Mouse (Mus musculus) retina, embryonic 14.5 days (tissue): ENCODE measurements around the gene Gm49358.

ENCODE experiments used
- DNase-seq: peaks from one replicate; pipeline ENCODE4 v3.0.0-alpha.2; 2015; ENCODE audit warnings: low spot score

Gene Gm49358

DNA sequence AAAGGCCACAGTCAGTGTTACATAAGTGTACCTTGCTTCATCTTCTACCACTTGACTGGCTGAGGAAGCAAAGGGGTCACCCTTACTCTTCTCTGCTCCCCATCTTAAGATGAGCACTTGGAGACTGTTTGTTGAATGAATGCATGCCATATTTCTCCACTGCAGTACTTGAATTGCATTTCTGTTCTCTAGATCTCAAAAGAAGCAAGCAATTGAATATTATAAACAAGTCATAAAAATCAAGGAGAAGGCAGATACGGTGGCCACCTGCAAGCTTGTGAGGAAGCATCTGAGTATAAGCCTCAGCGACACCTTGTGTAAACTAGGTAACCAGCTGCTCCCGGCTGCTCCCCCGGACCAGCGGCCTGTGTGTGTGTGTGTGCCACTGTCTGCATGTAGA lies at the start of gene Gm49358:
Gm49358 (plus strand) TSS at position 301 of the 400 bp plus-strand sequence.
- no peak for DNase-seq

- peak; percentile 65 for DNase-seq
Observed at GRCm38 (mm10) chr10:86727548-86727980, 36.2 kb upstream of the Gm49358 start.

DNA sequence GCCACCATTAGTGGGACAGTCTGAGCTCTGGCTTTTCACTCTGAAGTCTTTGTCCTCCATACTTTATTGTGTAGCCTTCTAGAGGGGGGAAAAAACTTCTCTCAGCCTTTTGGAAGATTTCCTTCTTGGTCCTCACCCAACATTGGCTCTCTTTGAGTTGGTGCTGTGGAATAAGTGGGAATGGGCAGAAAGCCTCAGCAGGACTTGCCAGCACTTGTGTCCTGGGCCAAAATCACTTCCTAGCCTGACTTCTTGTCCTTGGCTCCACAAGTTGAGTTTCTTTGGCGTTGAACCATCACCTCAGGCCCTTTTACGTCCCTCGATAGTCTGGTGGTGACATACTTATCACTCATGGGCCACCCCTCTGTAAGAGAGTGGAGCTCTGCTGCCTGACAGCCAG lies 35.6 kb upstream of the Gm49358 start:
- no peak for DNase-seq

DNA sequence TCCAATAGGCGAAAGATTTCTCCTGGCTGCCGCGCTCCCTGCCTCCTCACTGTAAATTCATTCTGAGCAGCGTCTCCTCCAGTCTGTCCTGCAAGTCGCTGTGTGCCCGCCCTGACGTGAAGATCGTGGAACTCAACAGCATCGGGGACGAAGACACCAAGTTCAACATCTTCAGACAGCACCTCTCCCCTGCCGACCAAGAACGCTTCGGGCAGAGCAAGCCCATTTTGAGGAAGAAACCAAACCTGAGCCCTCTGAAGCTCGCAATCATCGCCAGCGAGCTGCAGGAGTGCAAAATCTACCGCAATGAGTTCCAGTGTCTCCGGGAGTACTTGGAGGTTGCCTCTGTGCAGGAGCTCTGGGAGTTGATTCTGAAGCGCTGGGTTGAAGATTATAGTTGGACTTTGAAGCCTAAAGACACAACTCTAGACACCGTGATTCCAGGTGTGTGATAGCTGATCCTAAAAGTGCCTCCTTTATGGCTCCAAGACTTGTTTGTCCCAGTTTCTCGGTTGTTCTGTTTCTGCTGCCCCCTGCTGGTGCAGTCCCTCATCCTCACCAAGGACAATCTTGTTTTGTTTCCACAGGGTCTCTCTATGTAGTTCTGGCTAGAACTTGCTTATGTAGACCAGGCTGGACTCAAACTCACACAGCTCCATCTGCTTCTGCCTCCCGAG lies 32.8 kb upstream of the Gm49358 start:
- peak; percentile 91 for DNase-seq

DNA sequence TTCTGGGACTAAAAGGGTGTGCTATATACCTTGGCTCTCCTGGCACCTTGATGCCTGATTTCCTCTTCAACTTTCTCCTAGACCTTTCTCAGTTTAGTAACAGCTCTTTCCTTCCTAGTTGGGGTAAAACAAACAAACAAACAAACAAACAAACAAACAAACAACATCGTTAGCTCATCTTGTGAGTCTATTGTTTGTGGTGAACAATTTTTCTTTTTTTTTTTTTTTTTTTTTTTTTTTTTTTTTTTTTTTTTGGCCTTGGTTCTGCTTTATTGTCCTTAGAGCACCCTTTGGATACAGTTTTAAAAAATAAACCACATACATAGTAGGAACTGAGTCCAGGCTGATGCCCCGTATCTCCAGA lies 32.3 kb upstream of the Gm49358 start:
- DNase-seq, result no peak

GRCm38 (mm10) chr10:86735036-86735435 lies 28.7 kb upstream of the Gm49358 start:
- no peak for DNase-seq

DNA sequence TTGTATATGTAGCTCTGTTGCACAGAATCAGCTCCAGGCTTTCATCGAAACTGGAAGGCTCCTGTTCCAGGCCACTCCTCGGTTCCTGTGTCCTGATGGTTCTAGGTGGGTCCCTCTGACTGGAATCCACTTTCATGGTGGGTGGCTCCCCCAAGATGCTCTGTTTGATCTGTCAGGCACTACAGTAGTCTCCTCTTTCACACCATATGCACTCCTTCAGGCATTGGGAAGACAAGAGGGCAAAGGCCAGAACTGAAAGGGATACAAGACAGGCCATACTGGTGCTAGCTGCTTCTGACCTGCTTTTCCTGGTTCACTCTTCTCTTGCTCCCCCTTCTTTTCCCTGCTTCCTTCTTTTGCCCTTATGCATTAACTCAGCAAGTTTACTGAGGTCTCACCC lies 20.9 kb upstream of the Gm49358 start:
- DNase-seq, result no peak

- DNase-seq, result no peak
Observed at GRCm38 (mm10) chr10:86744306-86744705, 19.5 kb upstream of the Gm49358 start.

GRCm38 (mm10) chr10:86755816-86756502 lies 7.8 kb upstream of the Gm49358 start:
- no peak for DNase-seq

DNA sequence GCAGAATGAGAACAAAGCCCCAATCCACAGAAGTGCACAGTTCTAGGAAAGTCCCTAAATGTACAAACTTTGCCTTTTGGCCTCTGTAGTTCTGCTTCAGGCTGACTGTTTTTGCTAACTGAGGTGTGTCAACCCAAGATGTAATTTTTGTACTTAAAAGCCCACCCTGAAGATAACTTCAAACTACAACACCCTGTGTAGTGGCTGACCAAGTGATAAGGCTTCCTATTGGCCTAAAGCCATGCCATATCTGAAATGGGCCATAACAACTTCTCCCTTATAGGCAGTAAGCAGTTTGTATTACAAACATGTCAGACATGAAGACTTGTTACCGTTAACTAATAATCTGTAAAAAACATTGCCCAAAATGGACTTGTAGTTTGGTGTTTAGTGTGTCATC lies 6.0 kb upstream of the Gm49358 start:
- DNase-seq, result no peak

DNA sequence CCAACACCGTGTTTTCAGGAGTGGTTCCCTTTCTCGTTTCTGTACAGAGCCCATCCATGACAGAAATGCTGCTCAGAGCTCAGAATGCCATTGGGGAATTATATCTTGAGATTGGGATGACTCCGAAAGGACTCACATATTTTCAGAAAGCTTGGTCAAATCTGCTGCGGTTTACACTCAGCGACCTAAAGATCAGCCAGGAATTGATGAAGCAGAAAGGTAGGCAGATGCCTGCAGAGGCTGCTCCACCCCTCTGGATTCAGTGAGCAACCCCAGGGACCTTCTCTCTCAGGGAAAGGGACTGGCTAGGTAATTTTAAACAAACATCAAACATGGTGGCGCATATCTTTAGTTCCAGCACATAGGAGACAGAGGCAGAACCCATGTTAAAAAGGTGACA lies 5.6 kb upstream of the Gm49358 start:
- no peak for DNase-seq

- DNase-seq, result no peak
Observed at GRCm38 (mm10) chr10:86761236-86761635, 2.5 kb upstream of the Gm49358 start.

DNA sequence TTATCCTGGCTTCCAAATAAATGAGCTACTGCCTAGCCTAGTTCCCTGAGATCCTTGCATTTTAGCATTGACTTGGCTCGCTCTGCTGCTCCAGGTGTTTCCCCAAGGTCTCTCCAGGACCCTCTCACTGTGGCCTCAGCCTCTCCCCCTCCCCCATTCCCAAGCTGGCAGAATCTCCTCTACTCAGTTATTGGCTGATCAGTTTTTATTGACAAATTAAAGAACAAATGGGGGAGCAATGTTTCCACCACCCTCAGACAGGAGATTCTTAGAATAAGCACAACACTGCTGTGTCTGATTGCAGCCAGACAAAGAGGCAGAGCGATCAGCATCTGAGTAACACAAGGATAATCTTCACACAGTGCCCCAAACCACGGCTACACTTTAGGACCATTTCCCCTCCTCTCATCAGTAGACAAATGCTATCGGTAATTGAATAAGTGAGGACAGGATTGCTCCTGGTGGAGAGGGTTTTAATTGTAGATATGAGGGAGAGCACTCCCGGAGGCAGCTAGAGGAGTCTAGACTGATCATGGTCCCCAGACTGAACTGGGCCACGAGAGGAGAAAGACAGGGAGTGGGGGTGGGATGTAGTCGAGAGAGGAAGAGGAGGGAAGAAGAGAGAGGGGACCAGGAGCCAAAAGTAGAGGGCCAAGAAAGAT lies 1.9 kb upstream of the Gm49358 start:
- no peak for DNase-seq

GRCm38 (mm10) chr10:86762384-86762730 lies 1.4 kb upstream of the Gm49358 start:
- DNase-seq, result no peak

- no peak for DNase-seq
Observed at GRCm38 (mm10) chr10:86765344-86765966, 1.7 kb downstream of the Gm49358 start.

DNA sequence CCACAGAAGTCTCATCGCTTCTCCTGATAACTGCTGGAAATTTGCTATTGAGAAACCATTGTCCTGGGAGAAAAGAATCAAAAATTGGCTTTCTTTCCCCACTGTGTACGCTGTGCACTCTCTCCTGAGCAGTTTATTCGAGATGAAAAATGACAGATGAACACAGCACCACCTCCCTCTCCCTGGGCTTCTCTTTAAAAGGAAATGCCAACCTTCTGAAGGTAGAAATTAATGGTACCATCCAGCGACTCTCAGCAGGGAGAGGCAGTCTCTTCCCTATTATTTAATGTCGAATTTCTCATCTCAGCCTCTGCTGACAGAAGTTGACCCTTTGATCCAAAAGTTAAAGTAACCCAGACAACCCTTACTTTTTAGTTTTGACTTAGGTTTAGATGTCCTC lies 5.4 kb downstream of the Gm49358 start:
- DNase-seq, result no peak

GRCm38 (mm10) chr10:86769797-86770196 lies 6.0 kb downstream of the Gm49358 start:
- DNase-seq, result no peak

- DNase-seq, result no peak
Observed at GRCm38 (mm10) chr10:86771701-86772100, 7.9 kb downstream of the Gm49358 start.

DNA sequence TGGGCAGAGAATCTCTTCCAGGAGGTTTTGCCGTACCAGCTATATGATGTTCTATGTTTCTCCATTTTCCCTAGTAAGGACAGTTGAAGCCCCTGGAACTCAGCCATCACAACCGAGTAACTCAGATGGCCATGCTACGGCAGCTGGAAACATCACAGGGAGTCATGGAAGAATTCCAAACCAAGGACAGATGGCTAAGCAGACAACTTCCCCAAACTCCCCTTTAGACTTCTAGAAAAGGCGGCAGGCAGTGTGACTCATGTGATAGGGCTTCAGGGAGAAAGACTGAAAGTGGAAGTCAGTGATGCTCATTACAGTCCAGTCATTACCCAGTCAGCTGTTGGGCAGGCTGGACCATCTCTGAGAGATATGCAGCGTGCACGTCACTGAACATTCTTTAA lies 8.5 kb downstream of the Gm49358 start:
- no peak for DNase-seq

DNA sequence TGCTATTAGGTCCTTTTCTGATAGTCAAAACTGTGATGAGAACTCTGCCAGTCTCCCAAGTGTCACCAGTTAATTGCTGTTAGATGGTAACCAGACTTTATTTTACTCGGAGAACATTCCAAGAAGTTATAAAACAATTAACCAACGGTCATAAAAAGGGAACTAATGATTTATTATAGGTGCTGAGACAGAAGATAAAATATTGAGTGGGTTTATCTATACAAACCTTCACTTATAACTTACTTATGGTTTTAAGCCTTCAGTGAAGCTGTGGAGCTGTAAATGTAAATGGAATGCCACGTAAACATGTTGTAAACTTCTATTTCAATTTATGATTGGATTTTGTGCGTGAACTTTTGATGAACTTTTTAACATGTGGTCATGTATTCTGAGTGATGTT lies 9.6 kb downstream of the Gm49358 start:
- DNase-seq, result no peak

- no peak for DNase-seq
Observed at GRCm38 (mm10) chr10:86776281-86776680, 12.5 kb downstream of the Gm49358 start.

GRCm38 (mm10) chr10:86777614-86778319 lies 14.0 kb downstream of the Gm49358 start:
- no peak for DNase-seq
